Mouse (Mus musculus) NIH3T3 (cell line): Measurements from ENCODE around the gene Sema4g.

Source experiments
- DNase-seq: peaks from one replicate; pipeline ENCODE4 v3.0.0-alpha.2; 2012; ENCODE audit warnings: low read depth

Gene Sema4g

DNA sequence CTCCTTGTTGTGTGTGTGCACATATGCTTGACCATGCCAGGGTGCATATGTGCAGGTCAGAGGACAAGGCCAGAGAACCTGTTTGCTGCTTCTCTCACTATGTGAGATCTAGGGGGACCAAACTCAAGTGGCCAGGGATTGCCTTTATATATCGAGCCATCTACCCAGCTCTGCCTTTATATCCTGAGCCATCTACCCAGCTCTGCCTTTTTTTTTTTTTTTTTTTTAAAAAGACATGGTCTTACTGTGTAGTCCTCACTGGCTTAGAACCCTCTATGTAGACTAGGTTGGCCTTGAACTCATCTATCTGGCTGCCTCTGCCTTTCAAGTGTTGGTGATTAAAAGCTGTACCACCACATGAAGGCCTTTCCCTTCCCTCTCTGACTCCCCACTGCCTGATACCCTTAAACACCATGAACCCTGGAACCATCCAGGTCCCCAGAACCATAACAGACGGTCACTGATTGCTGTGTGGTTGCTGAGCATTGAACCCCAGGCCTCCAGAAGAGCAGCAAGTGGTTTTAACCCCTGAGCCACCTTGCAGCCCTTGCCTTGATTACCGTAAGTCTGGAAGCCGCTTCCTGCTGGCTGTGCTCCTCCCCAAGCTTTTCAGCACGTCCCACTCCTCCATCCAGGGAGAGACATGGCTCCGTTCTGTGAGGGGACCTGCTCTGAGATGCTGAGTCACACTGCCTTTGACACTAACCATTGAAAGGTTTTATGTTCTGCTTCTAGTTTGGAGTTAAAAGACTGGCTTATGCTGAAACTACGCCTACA is 15.0 kb downstream of the Sema4g start:
- no peak for DNase-seq

GRCm38 (mm10) chr19:45005444-45005843 is 16.5 kb downstream of the Sema4g start, which contains the start of gene Twnk:
TSS of gene Twnk (plus strand) at chr19:45005663.
- peak; percentile 77 for DNase-seq

GRCm38 (mm10) chr19:45005957-45006712 is 17.2 kb downstream of the Sema4g start, which contains the start of gene Mrpl43:
TSS of gene Mrpl43 (minus strand) at chr19:45006442.
- peak; percentile 96 for DNase-seq

- DNase-seq = no peak
These were observed 18.1 kb downstream of the Sema4g start for GRCm38 (mm10) chr19:45007021-45007420.

DNA sequence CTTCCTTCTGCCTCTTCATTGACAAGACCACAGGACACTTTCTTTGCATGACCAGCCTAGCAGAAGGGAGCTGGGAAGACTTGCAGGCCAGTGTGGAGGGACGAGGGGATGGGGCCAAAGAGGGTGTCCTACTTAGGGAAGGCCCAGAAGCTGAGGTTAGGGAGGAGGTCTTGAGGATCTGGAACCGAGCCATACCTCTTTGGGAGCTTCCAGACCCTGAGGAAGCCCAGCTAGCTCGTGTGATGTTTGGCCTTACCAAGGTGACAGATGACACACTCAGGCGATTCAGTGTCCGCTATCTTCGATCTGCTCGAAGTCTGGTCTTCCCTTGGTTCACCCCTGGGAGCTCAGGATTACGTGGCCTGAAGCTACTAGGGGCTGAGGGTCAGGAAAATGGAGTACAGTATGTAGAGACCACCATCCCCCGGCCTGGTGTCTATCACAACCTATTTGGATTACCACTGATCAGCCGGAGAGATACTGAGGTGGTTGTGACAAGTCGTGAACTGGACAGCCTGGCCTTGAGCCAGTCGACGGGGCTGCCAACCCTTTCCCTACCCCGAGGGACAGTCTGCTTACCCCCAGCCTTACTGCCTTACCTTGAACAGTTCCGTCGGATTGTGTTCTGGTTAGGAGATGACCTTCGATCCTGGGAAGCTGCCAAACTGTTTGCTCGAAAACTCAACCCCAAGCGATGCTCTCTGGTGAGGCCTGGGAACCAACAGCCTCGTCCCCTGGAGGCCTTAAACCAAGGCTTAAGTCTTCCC is 18.7 kb downstream of the Sema4g start:
- DNase-seq = no peak

DNA sequence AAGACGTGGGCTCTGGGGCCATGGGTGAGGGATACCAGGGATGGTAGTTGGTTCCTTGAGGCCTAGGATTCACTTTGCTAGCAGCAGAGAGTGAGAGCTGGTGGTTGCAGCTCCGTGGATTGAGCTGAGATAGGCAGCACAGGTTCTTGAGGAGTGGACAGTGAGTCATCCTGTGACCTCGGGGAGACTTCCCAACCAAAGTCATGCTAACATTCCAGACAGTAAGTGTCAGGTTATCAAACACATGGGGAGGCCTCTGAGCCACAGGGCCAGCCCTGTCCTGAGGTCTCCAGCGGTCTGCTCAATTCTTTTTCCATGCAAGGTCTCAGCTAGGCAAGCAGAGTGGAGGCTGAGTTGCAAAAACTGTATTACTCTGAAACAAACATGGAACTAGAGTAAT is 21.7 kb downstream of the Sema4g start:
- DNase-seq = no peak

DNA sequence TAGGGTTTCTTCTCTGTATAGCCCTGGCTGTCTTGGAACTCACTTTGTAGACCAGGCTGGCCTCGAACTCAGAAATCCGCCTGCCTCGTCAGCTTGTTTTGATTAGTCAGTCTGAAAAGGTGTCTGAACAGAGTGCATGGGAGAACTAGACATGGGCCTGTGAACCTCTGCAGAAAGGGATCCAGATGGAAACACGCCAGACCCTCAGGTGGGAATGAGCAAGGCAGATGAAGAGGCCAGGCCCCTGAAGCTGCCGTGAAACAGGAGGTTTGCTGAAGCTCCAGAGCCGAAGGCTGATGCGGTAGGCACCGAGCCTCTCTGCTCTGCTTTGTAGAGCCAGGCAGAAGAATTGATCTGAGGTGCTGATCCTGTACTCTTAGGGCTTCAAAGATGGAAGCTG is 23.3 kb downstream of the Sema4g start:
- DNase-seq = no peak

GRCm38 (mm10) chr19:45012636-45013035 is 23.7 kb downstream of the Sema4g start:
- peak; percentile 83 for DNase-seq

DNA sequence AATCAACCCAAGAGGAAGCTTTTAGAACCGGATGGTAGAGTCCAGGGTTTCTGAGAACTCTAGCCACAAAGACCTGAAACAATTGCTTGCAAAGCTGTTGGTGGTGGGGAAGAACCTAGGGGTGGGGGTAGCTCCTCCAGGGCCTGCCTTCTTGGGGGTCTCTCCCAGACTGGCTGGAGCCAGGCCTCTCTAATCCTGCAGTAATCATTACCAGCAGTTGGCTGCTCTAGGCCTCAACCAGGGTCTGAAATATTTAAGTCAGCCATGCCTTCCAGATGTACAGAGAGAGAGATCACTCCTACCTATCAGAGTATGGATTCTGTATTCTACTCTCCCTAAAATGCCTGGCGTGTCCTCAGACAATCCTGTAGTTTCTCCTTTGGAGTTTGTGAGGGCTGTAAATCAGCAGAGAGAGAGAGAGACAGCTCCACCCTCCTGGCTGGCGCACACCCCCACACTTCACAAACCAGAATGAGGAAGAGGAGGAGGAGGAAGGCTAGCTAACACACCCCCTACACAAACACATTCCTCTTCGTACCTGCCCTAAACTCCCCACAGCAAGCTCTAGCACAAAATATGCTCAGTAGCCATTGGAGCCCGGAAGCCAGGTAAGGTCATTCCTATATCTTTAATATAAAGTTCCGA is 24.8 kb downstream of the Sema4g start:
- no peak for DNase-seq

DNA sequence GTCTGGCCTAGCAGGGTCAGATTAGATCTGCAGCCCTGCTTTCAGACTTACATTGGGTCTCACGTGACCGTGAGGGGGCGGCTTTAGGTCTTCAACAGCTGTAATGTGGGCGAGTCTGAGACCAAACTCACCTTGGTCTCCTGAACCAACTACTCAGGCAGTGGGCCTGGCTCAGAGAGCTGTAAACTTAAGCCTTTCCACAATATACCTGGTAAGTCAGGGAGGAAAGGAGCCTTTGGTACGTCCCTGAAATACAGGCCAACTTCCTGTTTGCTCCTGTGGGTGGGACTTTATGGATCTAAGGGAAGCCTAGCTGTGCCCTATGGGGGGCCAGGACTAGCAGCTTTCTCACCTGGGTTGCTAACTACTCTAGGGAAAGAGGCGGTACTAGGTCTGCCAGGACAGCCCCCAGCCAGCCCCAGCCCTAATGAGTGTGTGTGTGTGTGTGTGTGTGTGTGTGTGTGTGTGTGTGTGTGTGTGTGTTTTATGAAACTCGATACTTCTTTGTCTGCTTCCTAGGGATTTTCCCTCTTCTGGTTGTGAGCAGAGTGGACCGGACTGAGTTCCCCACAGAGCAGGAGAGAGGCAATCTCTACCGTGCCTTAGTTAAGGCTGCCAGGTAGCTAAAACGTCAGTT is 25.6 kb downstream of the Sema4g start, which contains the start of gene Lzts2:
Gene Lzts2, plus strand, starts transcription at position 80 of the 637 bp plus-strand sequence.
- DNase-seq = peak; percentile 58

DNA sequence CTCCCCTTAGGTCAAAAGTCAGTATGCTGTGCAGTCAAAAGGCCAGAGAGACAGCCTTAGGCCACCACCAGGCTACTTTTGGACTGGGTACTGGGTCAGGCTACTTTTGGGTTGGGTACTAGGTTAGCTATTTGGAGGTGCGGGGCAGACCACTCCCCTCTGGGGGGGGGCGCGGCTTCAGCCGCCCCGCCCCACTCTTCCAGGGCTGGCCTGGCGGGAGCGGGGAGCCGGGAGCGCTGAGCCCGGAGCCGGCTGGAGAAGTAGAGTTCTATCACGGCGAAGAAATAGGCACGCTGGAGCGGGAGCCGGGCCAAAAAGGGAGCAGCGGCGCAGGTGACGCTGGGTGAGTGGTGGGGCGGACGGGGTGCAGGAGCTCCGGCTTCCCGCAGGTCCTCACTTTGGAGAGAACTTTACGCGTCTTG is 26.1 kb downstream of the Sema4g start:
- peak; percentile 74 for DNase-seq

- DNase-seq = peak; percentile 53
These were observed 26.8 kb downstream of the Sema4g start for GRCm38 (mm10) chr19:45015518-45016281.

- peak; percentile 91 for DNase-seq
These were observed 27.7 kb downstream of the Sema4g start for GRCm38 (mm10) chr19:45016341-45017215.

GRCm38 (mm10) chr19:45017216-45017771 is 28.4 kb downstream of the Sema4g start:
- DNase-seq = peak; percentile 93

DNA sequence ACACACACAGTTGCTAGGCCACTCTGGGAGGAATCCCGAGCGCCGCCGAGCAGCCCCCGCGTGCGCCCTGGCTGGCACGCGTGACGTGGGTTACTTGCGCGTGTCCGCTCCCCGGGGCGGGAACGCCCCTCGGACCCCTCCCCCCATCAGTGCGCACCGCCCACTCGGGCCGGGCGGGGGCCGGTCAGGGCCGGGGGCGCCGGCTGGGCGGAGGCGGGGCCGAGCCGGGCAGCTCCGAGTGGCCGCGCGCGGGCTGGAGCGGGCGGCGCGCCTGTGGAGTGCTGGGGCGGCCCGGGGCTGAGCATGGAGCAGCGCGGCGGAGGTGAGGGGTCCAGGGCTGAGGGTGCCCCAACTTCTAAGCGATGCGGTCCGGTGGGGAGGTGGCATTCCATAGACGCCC is 29.0 kb downstream of the Sema4g start:
- DNase-seq = peak; percentile 96

DNA sequence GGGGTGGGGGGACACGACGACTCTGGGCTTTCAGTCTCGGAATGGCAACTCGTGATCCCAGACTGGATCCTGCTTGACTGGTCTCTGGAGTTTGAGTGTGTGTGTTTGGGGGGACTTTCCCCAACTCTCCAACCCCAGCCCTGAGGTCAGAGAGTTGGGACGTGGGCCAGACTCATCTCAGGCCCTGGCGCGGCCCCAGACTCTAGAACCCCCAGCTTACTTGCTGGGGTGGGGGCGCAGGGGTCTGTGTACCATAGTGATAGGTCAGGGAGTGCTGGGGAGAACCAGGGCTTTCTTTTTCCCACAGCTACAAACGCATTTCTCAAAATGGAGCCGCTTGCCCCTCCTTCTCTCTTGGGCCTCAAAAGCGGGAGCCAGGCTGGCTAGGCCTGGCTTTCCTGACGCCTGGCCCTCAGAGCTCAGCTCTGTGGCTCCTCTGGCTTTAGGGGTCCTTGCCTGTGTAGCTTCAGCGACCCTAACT is 29.5 kb downstream of the Sema4g start:
- peak; percentile 76 for DNase-seq

DNA sequence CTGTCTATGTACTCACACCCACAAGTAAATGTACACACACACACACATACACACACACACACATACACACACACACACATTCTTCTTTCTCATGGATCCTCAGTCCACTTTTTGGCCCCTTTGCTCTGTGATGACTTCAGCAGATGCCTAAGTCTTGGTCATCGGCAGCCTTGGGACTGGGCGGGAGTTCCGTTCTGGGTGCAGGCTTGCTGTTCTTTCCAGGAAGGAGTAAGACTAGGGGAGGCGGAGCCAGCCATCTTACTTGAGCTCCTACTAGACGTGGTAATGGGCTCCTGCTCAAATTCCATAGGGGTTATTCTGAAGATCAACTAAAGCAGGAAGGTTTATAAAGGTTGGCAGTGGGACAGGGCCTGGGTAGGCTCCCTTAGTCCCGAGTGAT is 31.4 kb downstream of the Sema4g start:
- peak; percentile 88 for DNase-seq

- DNase-seq = no peak
These were observed 32.5 kb downstream of the Sema4g start for GRCm38 (mm10) chr19:45021362-45021761.

DNA sequence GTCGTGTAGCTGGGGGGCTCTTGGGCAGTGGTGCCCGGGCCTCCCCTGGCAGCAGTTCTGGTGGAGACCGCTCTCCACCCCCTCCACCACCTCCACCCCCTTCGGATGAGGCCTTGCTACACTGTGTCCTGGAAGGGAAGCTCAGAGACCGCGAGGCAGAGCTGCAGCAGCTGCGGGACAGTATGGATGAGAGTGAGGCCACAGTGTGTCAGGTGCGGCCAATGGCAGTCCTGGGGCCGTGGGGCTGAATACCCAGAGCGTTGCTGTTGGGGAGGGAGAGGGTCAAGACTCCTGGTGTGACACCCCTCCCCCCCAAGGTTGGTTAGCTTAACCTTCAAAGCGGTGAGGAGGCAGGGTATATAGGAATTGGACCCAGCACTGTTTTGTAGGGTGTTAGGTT is 35.1 kb downstream of the Sema4g start:
- DNase-seq = no peak
